Mouse (Mus musculus): ENCODE data around the gene Jdp2. TPM values are rescaled to one million over a fixed set of nuclear protein-coding genes. Genes with fewer than 3 reads are reported as not detected.

Gene Jdp2
- polyA plus RNA-seq (2017; shearing (Covaris generic)): 1.2 TPM

DNA sequence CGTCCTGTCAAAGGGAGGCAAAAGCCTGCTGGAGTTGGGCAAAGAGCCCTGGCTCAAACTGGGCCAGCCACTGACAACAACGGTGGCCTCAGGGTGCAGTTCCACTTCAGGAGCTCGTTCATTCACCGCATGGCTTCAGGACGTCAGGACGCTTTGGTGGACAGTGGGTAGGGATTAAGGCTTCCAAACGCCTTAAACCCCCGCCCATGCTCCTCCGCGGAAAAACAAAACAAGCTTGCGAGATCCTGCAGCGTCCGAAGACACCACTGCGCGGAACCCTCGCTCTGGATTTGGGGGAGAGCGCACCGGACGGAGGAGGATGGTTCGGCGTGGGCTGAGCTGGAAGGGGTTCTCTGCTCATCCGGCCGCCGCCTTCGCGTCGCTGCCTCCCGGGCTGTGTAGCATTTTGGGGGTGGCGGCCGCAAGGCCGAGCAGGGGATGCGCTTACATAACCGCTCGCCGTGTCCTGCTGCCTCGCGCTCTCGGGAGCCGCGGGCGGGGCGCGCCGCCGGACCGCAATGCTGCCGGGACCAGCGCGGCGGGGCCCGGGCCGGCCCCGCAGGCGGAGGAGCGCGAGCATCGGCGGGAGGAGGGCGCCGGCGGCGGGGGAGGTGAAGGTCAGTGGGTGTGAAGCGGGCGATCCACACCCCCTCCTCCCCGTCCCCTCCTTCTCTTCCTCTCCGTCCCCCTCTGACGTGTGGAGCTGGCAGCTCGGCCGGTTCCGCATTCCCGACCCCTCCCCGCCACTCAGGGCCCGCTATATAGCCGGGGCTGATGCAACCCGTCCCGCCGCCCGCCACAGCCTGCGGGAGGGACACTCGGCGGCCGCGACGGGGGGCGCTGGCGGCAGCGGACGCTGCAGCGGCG is at the start of gene Jdp2:
Jdp2 (plus strand) TSS at position 417 of the 867 bp plus-strand sequence.

DNA sequence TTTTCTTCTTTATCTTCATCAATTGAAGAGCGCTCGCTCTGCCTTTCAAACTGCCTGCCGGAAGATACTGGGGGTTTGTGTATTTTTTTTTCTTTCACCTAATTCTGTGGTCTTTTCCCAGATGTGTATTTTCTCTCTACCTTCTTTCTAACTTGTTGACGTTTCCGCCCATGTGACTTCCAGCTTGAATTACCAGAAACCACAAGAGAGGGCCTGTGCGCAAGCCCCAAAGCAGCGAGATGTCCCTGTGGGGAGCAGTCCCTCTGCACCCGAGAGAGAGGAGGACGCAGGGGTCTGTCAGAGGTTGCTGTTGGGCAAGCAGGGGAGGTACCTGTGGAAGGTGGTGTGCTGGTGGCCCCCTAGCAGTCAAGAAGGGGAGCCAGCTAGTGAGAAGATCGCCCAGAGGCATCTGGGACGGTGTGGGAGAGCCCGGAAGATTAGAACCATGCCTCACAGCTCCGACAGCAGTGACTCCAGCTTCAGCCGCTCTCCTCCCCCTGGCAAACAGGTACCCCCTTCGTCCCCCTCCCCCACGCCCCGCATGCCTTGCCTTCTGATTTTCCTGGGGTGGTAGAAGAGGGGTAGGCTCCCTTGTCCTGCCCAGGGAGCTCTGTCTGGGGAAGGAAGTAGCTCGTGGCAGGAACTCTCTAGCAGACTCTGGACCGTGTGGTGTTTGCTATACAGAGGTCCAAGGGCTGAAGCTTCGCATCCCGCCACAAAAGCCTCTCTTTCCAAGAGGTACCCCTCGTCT is 87.8 kb downstream of the Jdp2 start, which contains the start of gene Batf:
Batf (plus strand) TSS at position 204 of the 751 bp plus-strand sequence.

Other genes starting within 250 kb of the Jdp2 start
- gene Tmed10, start 224.2 kb upstream of the Jdp2 start, polyA plus RNA-seq (2017; shearing (Covaris generic)): 169 TPM
- gene Fos, start 125.1 kb upstream of the Jdp2 start, polyA plus RNA-seq (2017; shearing (Covaris generic)): 9.9 TPM
- gene Batf, start 87.6 kb downstream of the Jdp2 start, polyA plus RNA-seq (2017; shearing (Covaris generic)): 309 TPM
- 0.69 TPM for gene Flvcr2, start 147.5 kb downstream of the Jdp2 start, polyA plus RNA-seq (2017; shearing (Covaris generic))
- 123 TPM for gene Erg28, start 225.5 kb downstream of the Jdp2 start, polyA plus RNA-seq (2017; shearing (Covaris generic))
- gene Ttll5, start 225.6 kb downstream of the Jdp2 start, polyA plus RNA-seq (2017; shearing (Covaris generic)): 14.9 TPM